Mouse (Mus musculus) forebrain, embryonic 15.5 days (tissue): ENCODE results near the gene Cacna1a. TPM values are rescaled to one million over a fixed set of nuclear protein-coding genes. Genes with fewer than 3 reads are reported as not detected.

ENCODE experiments used
- ATAC-seq: fragments of 200-750 bp; cut with Nextera tagmentation; replicated peaks from 2 replicates; pipeline ENCODE4 v1.8.0; 2017; ENCODE audit warnings: mild to moderate bottlenecking, moderate TSS enrichment, moderate library complexity
- H3K27ac ChIP-seq: fragments of 300-500 bp; sonication (generic); replicated peaks from 2 replicates; pipeline ENCODE4 v1.5.1; 2015; ENCODE audit warnings: mild to moderate bottlenecking, inconsistent platforms
- H3K27me3 ChIP-seq: fragments of 300-500 bp; sonication (generic); 2 replicates; pipeline ENCODE4 v1.6.1; 2015; ENCODE audit warnings: inconsistent platforms
- H3K36me3 ChIP-seq: fragments of 300-500 bp; sonication (generic); 2 replicates; pipeline ENCODE4 v1.6.1; 2015; ENCODE audit warnings: mild to moderate bottlenecking, inconsistent platforms
- H3K4me1 ChIP-seq: fragments of 300-500 bp; sonication (generic); 2 replicates; pipeline ENCODE4 v1.6.1; 2015; ENCODE audit warnings: inconsistent platforms
- H3K4me2 ChIP-seq: fragments of 300-500 bp; sonication (generic); replicated peaks from 2 replicates; pipeline ENCODE4 v1.6.1; 2015; ENCODE audit warnings: mild to moderate bottlenecking, inconsistent platforms
- H3K4me3 ChIP-seq: fragments of 300-500 bp; sonication (generic); 2 replicates; pipeline ENCODE4 v1.5.1; 2015; ENCODE audit warnings: mild to moderate bottlenecking, inconsistent platforms
- H3K9ac ChIP-seq: fragments of 300-500 bp; sonication (generic); replicated peaks from 2 replicates; pipeline ENCODE4 v1.6.1; 2015; ENCODE audit warnings: mild to moderate bottlenecking, inconsistent platforms
- H3K9me3 ChIP-seq: fragments of 300-500 bp; sonication (generic); 2 replicates; pipeline ENCODE4 v1.6.1; 2016; ENCODE audit warnings: inconsistent platforms
- WGBS: fragments of 180-500 bp; shearing (Covaris S2); methylation state at CpG from one replicate; pipeline ENCODE4 v1.1.7; 2015; ENCODE audit warnings: mixed read lengths; 5-methylcytosine and 5-hydroxymethylcytosine counted together
- polyA plus RNA-seq: library from polyadenylated mRNA; unstranded; fragments of >200 nt; fragmentation: Nextera tagmentation; extraction: Ambion mirVana; gene quantifications from 2 replicates; pipeline ENCODE4 v1.2.1, GENCODE M21; 2015

The Cacna1a gene
- polyA plus RNA-seq, 1 experiment from 2014 or later = 12.9 TPM

DNA sequence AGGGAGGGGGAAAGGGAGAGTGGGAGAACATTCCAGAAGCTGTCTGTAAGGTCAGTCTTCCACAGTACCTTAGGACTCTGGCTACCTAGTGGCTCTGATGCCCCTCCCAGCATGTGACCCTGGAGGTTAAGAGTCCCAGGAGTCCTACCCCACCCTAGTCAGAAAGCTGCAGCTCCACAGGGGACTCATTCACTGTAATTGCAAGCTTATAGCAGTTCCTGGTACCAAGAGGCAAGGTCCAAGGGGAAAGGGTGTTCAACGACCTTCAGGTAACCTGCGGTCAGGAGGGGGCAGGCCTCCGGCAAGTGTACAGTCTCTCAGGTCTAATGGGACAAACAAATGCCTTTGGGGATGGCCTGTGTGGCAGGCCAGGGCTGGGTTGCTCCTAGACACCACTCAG, 262.0 kb downstream of the Cacna1a start:
- Histone ChIP-seq H3K27ac (no peak overlapping the region), H3K36me3 (no peaks in the 10 kb centered on the region), H3K4me1 (peaks cover 12% of the 10 kb centered on the region), H3K4me3 (no peak overlapping the region), H3K4me2 (no peak overlapping the region), H3K9me3 (no peaks in the 10 kb centered on the region), H3K9ac (no peak overlapping the region), H3K27me3 (no peaks in the 10 kb centered on the region)
- no peak for ATAC-seq
- WGBS = 37% methylated on average over 3 of the region's 3 CpGs

DNA sequence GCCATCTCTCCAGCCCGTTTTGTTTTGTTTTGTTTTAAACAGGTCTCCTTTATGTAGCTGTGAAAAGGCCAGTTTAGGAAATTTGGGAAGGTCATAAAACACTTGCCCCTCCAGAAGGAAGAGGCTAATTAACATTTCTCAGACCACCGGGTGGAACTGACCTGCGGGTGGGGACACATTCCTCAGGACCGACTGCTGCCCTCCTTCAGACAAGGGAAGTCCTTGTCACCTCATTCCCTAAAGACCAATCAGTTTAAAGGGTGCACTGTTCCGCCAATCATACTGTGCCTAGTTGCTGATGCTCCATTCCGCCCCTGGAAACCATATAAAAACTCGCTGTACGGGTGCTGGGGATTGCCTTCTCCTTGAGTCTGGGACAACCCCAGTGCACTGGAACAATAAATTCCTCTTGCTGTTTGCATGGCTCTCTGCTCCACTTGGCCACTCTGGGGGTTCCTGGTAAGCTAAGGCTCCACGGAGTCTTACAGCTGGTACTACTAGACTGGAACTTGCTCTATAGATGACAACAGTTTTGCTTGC, 264.9 kb downstream of the Cacna1a start:
- Histone ChIP-seq H3K9me3 (no peaks in the 10 kb centered on the region), H3K27ac (0 out of 2 replicates have a peak overlapping the region, but pooled peaks have one; percentile 19), H3K9ac (no peak overlapping the region), H3K36me3 (no peaks in the 10 kb centered on the region), H3K4me1 (peaks cover 21% of the 10 kb centered on the region), H3K4me2 (no peak overlapping the region), H3K4me3 (no peak overlapping the region), H3K27me3 (no peaks in the 10 kb centered on the region)
- ATAC-seq = no peak
- WGBS = 66% methylated on average over 9 of the region's 9 CpGs

GRCm38 (mm10) chr8:84654597-84654996, 266.4 kb downstream of the Cacna1a start:
- H3K4me3 ChIP-seq = no peak overlapping the region
- WGBS = 39% methylated on average over 4 of the region's 4 CpGs
- no peak for ATAC-seq
- H3K9ac ChIP-seq = no peak overlapping the region
- H3K27ac ChIP-seq = peak overlapping the region; percentile 62; the same call in 1 of the 2 replicates
- no peaks in the 10 kb centered on the region for H3K36me3 ChIP-seq
- H3K4me1 ChIP-seq = peaks cover 22% of the 10 kb centered on the region
- no peaks in the 10 kb centered on the region for H3K27me3 ChIP-seq
- no peaks in the 10 kb centered on the region for H3K9me3 ChIP-seq
- no peak overlapping the region for H3K4me2 ChIP-seq

GRCm38 (mm10) chr8:84655336-84656190, 267.3 kb downstream of the Cacna1a start:
- H3K9ac ChIP-seq = peak overlapping the region; percentile 33; the same call in 1 of the 2 replicates
- H3K27me3 ChIP-seq = no peaks in the 10 kb centered on the region
- peak; percentile 63 for ATAC-seq
- peak overlapping the region; percentile 27 for H3K4me3 ChIP-seq
- H3K4me2 ChIP-seq = peak overlapping the region; percentile 48
- peaks cover 32% of the 10 kb centered on the region for H3K4me1 ChIP-seq
- H3K9me3 ChIP-seq = no peaks in the 10 kb centered on the region
- WGBS = 2% methylated on average over 15 of the region's 15 CpGs
- H3K36me3 ChIP-seq = no peaks in the 10 kb centered on the region
- H3K27ac ChIP-seq = peak overlapping the region; percentile 62

- H3K4me2 ChIP-seq = peak overlapping the region; percentile 48
- ATAC-seq = no peak
- no peaks in the 10 kb centered on the region for H3K36me3 ChIP-seq
- H3K27me3 ChIP-seq = no peaks in the 10 kb centered on the region
- peak overlapping the region; percentile 33; the same call in 1 of the 2 replicates for H3K9ac ChIP-seq
- H3K4me3 ChIP-seq = peak overlapping the region; percentile 27
- 3% methylated on average over 10 of the region's 10 CpGs for WGBS
- peak overlapping the region; percentile 62 for H3K27ac ChIP-seq
- no peaks in the 10 kb centered on the region for H3K9me3 ChIP-seq
- H3K4me1 ChIP-seq = peaks cover 38% of the 10 kb centered on the region
These were observed 267.9 kb downstream of the Cacna1a start for GRCm38 (mm10) chr8:84656191-84656525.

DNA sequence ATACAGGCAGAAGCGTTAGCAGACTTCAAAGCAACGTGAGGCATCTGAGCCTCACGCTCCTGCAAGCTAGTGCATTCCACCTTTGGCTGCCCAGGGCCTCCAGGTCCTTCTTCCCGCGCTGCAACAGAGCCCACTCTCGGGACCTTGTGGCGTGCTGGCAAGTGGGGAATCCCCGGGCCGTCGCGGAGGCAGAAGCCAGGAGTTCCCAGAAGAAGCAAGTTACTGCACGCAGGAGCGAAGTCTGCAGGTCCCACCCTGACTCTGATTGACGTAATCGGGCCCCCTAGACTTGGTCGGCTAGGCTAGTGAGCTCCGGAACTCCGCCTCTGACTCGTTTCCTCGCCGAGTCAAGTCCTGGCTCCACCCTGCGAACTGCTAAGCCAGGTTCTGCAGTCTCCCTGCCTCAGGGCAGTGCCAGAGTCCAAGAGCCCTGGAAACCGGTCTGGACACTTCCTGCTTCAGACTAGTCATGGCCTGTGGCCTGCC, 268.4 kb downstream of the Cacna1a start:
- WGBS = 5% methylated on average over 23 of the region's 23 CpGs
- no peak for ATAC-seq

DNA sequence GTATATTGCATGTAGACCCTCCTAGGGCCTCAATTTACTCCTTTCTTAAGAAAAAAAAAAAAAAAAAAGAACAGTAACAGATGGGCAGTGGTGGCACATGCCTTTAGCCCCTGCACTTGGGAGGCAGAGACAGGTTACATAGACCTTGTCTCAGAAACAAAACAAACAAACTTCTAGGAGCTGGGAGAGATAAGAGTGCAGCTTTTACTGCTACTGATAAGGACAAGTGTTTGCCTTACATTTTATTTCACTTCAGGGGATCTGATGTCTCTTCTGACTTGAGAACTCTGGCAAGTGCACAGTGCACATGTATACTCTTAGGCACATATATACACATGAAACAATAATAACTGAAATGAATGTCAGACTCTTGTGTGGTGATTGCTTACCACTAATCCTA, 269.0 kb downstream of the Cacna1a start:
- H3K9me3 ChIP-seq = no peaks in the 10 kb centered on the region
- ATAC-seq = no peak
- peak overlapping the region; percentile 62; the same call in 1 of the 2 replicates for H3K27ac ChIP-seq
- H3K9ac ChIP-seq = no peak overlapping the region
- 0 out of 2 replicates have a peak overlapping the region, but pooled peaks have one; percentile 48 for H3K4me2 ChIP-seq
- no peak overlapping the region for H3K4me3 ChIP-seq
- H3K36me3 ChIP-seq = no peaks in the 10 kb centered on the region
- H3K4me1 ChIP-seq = peaks cover 48% of the 10 kb centered on the region
- H3K27me3 ChIP-seq = no peaks in the 10 kb centered on the region

More for the DNA sequence above, 268.4 kb downstream of the Cacna1a start:
- H3K9ac ChIP-seq = peak overlapping the region; percentile 33; the same call in 1 of the 2 replicates
- H3K9me3 ChIP-seq = no peaks in the 10 kb centered on the region
- no peaks in the 10 kb centered on the region for H3K36me3 ChIP-seq
- peak overlapping the region; percentile 48 for H3K4me2 ChIP-seq
- H3K4me1 ChIP-seq = peaks cover 43% of the 10 kb centered on the region
- peak overlapping the region; percentile 62 for H3K27ac ChIP-seq
- H3K27me3 ChIP-seq = no peaks in the 10 kb centered on the region
- H3K4me3 ChIP-seq = peak overlapping the region; percentile 27

GRCm38 (mm10) chr8:84657680-84658079, 269.4 kb downstream of the Cacna1a start:
- no peak for ATAC-seq
- H3K36me3 ChIP-seq = no peaks in the 10 kb centered on the region
- H3K4me2 ChIP-seq = no peak overlapping the region
- H3K9me3 ChIP-seq = no peaks in the 10 kb centered on the region
- H3K4me3 ChIP-seq = no peak overlapping the region
- no peak overlapping the region for H3K9ac ChIP-seq
- peaks cover 51% of the 10 kb centered on the region for H3K4me1 ChIP-seq
- H3K27ac ChIP-seq = no peak overlapping the region
- H3K27me3 ChIP-seq = no peaks in the 10 kb centered on the region
- WGBS = 52% methylated on average over 4 of the region's 4 CpGs

GRCm38 (mm10) chr8:84658951-84659350, 270.7 kb downstream of the Cacna1a start:
- no peak overlapping the region for H3K4me3 ChIP-seq
- no peak overlapping the region for H3K27ac ChIP-seq
- WGBS = 48% methylated on average over 1 of the region's 1 CpGs
- ATAC-seq = no peak
- H3K36me3 ChIP-seq = no peaks in the 10 kb centered on the region
- H3K27me3 ChIP-seq = no peaks in the 10 kb centered on the region
- H3K9me3 ChIP-seq = no peaks in the 10 kb centered on the region
- no peak overlapping the region for H3K9ac ChIP-seq
- H3K4me1 ChIP-seq = peaks cover 60% of the 10 kb centered on the region
- no peak overlapping the region for H3K4me2 ChIP-seq

- peak overlapping the region; percentile 32; the same call in 1 of the 2 replicates for H3K27ac ChIP-seq
- H3K4me2 ChIP-seq = peak overlapping the region; percentile 89
- peak overlapping the region; percentile 74 for H3K9ac ChIP-seq
- no peaks in the 10 kb centered on the region for H3K36me3 ChIP-seq
- no peaks in the 10 kb centered on the region for H3K9me3 ChIP-seq
- 4% methylated on average over 33 of the region's 33 CpGs for WGBS
- no peak for ATAC-seq
- peak overlapping the region; percentile 70 for H3K4me3 ChIP-seq
- H3K27me3 ChIP-seq = no peaks in the 10 kb centered on the region
- peaks cover 58% of the 10 kb centered on the region for H3K4me1 ChIP-seq
These were observed 271.9 kb downstream of the Cacna1a start for GRCm38 (mm10) chr8:84659936-84660818.

- H3K4me1 ChIP-seq = peaks cover 58% of the 10 kb centered on the region
- H3K9me3 ChIP-seq = no peaks in the 10 kb centered on the region
- no peaks in the 10 kb centered on the region for H3K36me3 ChIP-seq
- peak overlapping the region; percentile 89 for H3K4me2 ChIP-seq
- H3K27me3 ChIP-seq = no peaks in the 10 kb centered on the region
- no peak for ATAC-seq
- H3K9ac ChIP-seq = peak overlapping the region; percentile 74
- H3K27ac ChIP-seq = 0 out of 2 replicates have a peak overlapping the region, but pooled peaks have one; percentile 91
- H3K4me3 ChIP-seq = peak overlapping the region; percentile 70
- 1% methylated on average over 20 of the region's 20 CpGs for WGBS
These were observed 272.7 kb downstream of the Cacna1a start for GRCm38 (mm10) chr8:84660819-84661457.
